Mouse (Mus musculus): Measurements from ENCODE around the gene Tob1. TPM values are rescaled to one million over a fixed set of nuclear protein-coding genes. Genes with fewer than 3 reads are reported as not detected.

The Tob1 gene
- total and polyA plus RNA-seq, 3 experiments: 2.4 to 7.5 TPM; not detected in 1

GRCm38 (mm10) chr11:94175694-94176093 lies 35.6 kb upstream of the Tob1 start:
- Histone ChIP-seq H3K9ac (ENCODE audit: control insufficient read depth, low read depth, low read length, poor library complexity, severe bottlenecking) (no peak overlapping the region), H3K36me3 (ENCODE audit: control insufficient read depth in 1 of 2, insufficient read depth in 2 of 2, low read length in 2 of 2) (peaks cover 0 to 11% of the 10 kb centered on the region in 2 experiments; a peak in 2 of 4 replicates), H3K27ac (ENCODE audit: control insufficient read depth, low read depth, low read length) (no peak overlapping the region), H3K4me1 (ENCODE audit: control insufficient read depth in 1 of 2, insufficient read depth in 2 of 2, low read length in 2 of 2) (peaks cover 11 to 20% of the 10 kb centered on the region in 2 experiments), H3K4me3 (ENCODE audit: control insufficient read depth in 1 of 2, insufficient read depth in 1 of 2, low read depth in 2 of 2, low read length in 2 of 2) (no peak overlapping the region), H3K79me2 (ENCODE audit: control insufficient read depth, insufficient read depth, low read length, poor library complexity) (no peaks in the 10 kb centered on the region), H3K27me3 (ENCODE audit: control insufficient read depth in 1 of 2, insufficient read depth in 2 of 2, low read length in 2 of 2) (no peaks in the 10 kb centered on the region; a peak in 1 of 4 replicates), H3K9me3 (replicated peaks; ENCODE audit: insufficient read depth, low read length) (no peaks in the 10 kb centered on the region)
- no peak for DNase-seq (ENCODE audit: low read depth, low spot score)
- TF ChIP-seq KAT2A (conservative IDR thresholded peaks at IDR 0.05; ENCODE audit: low read depth, low read length) (no peak), POLR2AphosphoS2 (IDR thresholded peaks at IDR 0.05; ENCODE audit: low read length) (no peak), MYB (IDR thresholded peaks at IDR 0.05; ENCODE audit: low read depth, low read length) (no peak), SMC3 (IDR thresholded peaks at IDR 0.05; ENCODE audit: low read depth, low read length) (no peak), MYC (IDR thresholded peaks at IDR 0.05; ENCODE audit: low read depth, low read length) (no peak), GATA1 (IDR thresholded peaks at IDR 0.05; ENCODE audit: low read depth, low read length) (no peak), MAX (IDR thresholded peaks at IDR 0.05; ENCODE audit: low read length) (no peak), USF2 (IDR thresholded peaks at IDR 0.05; ENCODE audit: borderline replicate concordance in 1 of 2, insufficient read depth in 1 of 2, low read depth in 1 of 2, low read length in 2 of 2) (no peak), NELFE (IDR thresholded peaks at IDR 0.05; ENCODE audit: low read depth, low read length) (no peak), JUND (IDR thresholded peaks at IDR 0.05; ENCODE audit: low read depth, low read length) (no peak), POLR2A (IDR thresholded peaks at IDR 0.05; ENCODE audit: control insufficient read depth in 1 of 2, insufficient read depth in 1 of 2, low read depth in 1 of 2, low read length in 2 of 2, poor library complexity in 1 of 2) (no peak), RCOR1 (IDR thresholded peaks at IDR 0.05; ENCODE audit: low read depth, low read length) (no peak), ELF1 (IDR thresholded peaks at IDR 0.05; ENCODE audit: low read depth, low read length) (no peak), HCFC1 (IDR thresholded peaks at IDR 0.05; ENCODE audit: low read depth, low read length) (no peak), MXI1 (IDR thresholded peaks at IDR 0.05; ENCODE audit: low read depth, low read length) (no peak), ZMIZ1 (IDR thresholded peaks at IDR 0.05; ENCODE audit: low read depth, low read length) (no peak), ZKSCAN1 (IDR thresholded peaks at IDR 0.05; ENCODE audit: low read depth, low read length) (no peak), POLR2AphosphoS5 (IDR thresholded peaks at IDR 0.05; ENCODE audit: borderline replicate concordance, low read depth, low read length) (no peak), BHLHE40 (IDR thresholded peaks at IDR 0.05; ENCODE audit: borderline replicate concordance, low read depth, low read length) (no peak), MAZ (IDR thresholded peaks at IDR 0.05; ENCODE audit: low read depth, low read length) (no peak)

DNA sequence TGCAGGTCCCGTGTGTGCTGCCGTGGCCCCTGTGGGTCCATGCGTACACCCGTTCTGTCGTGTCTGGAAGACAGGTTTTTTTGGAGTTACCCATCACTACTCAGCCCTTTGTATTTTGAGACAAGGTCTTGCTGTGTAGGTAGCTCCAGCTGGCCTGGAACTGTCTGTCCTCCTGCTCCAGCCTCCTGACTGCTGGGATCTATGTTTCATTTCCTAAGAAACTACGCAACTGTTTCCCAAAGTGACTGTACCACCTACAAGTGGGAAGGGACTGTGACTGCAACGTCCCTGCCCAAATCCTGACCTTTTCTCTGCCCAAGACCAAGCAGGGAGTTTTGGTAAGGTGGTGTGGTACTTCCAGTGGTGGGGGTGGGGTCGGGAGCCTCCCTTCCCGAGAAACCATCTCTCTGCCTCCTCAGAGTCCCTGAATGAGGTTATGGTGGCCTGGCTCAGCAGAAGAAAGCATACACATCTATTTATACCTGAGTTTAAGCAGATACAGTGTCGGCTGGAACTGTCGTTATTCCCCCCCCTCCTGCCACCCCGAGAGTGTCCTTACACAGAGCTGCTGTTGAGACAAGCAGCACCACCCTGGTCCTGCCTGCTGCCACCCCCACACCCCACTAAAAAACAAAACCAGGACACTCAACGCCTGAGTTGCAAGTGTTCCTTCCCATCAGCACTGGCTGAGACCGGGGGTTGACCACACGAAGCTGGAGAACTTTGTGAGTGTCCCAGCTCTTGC lies 33.2 kb upstream of the Tob1 start:
- H3K36me3 ChIP-seq (ENCODE audit: control insufficient read depth in 1 of 2, insufficient read depth in 2 of 2, low read length in 2 of 2): peaks cover 0 to 11% of the 10 kb centered on the region in 2 experiments; a peak in 2 of 4 replicates
- peaks cover 0 to 4% of the 10 kb centered on the region in 2 experiments for H3K27me3 ChIP-seq (ENCODE audit: control insufficient read depth in 1 of 2, insufficient read depth in 2 of 2, low read length in 2 of 2)
- no peak overlapping the region for H3K27ac ChIP-seq (ENCODE audit: control insufficient read depth, low read depth, low read length)
- H3K4me3 ChIP-seq (ENCODE audit: control insufficient read depth in 1 of 2, insufficient read depth in 1 of 2, low read depth in 2 of 2, low read length in 2 of 2): no peak overlapping the region
- no peaks in the 10 kb centered on the region for H3K79me2 ChIP-seq (ENCODE audit: control insufficient read depth, insufficient read depth, low read length, poor library complexity)
- H3K4me1 ChIP-seq (ENCODE audit: control insufficient read depth in 1 of 2, insufficient read depth in 2 of 2, low read length in 2 of 2): peaks cover 11 to 28% of the 10 kb centered on the region in 2 experiments
- TF ChIP-seq MEF2A (IDR thresholded peaks at IDR 0.05; ENCODE audit: extremely low read depth, insufficient replicate concordance, low read depth, low read length, poor library complexity, severe bottlenecking) (no peak), CHD1 (IDR thresholded peaks at IDR 0.05; ENCODE audit: low read depth, low read length) (no peak), KAT2A (conservative IDR thresholded peaks at IDR 0.05; ENCODE audit: low read depth, low read length) (no peak), POLR2AphosphoS5 (IDR thresholded peaks at IDR 0.05; ENCODE audit: borderline replicate concordance, low read depth, low read length) (no peak), TCF12 (IDR thresholded peaks at IDR 0.05; ENCODE audit: low read depth, low read length) (no peak), POLR2A (IDR thresholded peaks at IDR 0.05; ENCODE audit: control insufficient read depth in 1 of 2, insufficient read depth in 1 of 2, low read depth in 1 of 2, low read length in 2 of 2, poor library complexity in 1 of 2) (no peak), NRF1 (IDR thresholded peaks at IDR 0.05; ENCODE audit: insufficient read depth, low read depth, low read length, poor library complexity, severe bottlenecking) (no peak), CTCF (IDR thresholded peaks at IDR 0.05 in 2 of 3, conservative IDR thresholded peaks at IDR 0.05 in 1 of 3; ENCODE audit: control insufficient read depth in 1 of 3, insufficient read depth in 1 of 3, low read depth in 2 of 3, low read length in 3 of 3, poor library complexity in 1 of 3, severe bottlenecking in 1 of 3) (no peak), ZMIZ1 (IDR thresholded peaks at IDR 0.05; ENCODE audit: low read depth, low read length) (no peak), GATA1 (IDR thresholded peaks at IDR 0.05; ENCODE audit: low read depth, low read length) (no peak), RCOR1 (IDR thresholded peaks at IDR 0.05; ENCODE audit: low read depth, low read length) (no peak), JUND (IDR thresholded peaks at IDR 0.05; ENCODE audit: low read depth, low read length) (no peak)
- no peaks in the 10 kb centered on the region for H3K9me3 ChIP-seq (replicated peaks; ENCODE audit: insufficient read depth, low read length)
- no peak for DNase-seq (ENCODE audit: low read depth, low spot score)
- no peak overlapping the region for H3K9ac ChIP-seq (ENCODE audit: control insufficient read depth, low read depth, low read length, poor library complexity, severe bottlenecking)
